Mouse (Mus musculus) ES-E14 (cell line): ENCODE results near the gene Rxrb.

Experiments used
- CHD2 ChIP-seq: IDR thresholded peaks from 2 replicates; pipeline ENCODE4 v1.6.1; 2014; ENCODE audit warnings: mild to moderate bottlenecking, low read depth, low read length, inconsistent platforms
- HCFC1 ChIP-seq: IDR thresholded peaks from 2 replicates; pipeline ENCODE4 v1.6.1; 2012; ENCODE audit warnings: low read length, inconsistent platforms, borderline replicate concordance; ENCODE audit not compliant: insufficient read depth
- ZNF384 ChIP-seq: IDR thresholded peaks from 2 replicates; pipeline ENCODE4 v1.6.1; 2012; ENCODE audit warnings: low read depth, low read length, inconsistent platforms

DNA sequence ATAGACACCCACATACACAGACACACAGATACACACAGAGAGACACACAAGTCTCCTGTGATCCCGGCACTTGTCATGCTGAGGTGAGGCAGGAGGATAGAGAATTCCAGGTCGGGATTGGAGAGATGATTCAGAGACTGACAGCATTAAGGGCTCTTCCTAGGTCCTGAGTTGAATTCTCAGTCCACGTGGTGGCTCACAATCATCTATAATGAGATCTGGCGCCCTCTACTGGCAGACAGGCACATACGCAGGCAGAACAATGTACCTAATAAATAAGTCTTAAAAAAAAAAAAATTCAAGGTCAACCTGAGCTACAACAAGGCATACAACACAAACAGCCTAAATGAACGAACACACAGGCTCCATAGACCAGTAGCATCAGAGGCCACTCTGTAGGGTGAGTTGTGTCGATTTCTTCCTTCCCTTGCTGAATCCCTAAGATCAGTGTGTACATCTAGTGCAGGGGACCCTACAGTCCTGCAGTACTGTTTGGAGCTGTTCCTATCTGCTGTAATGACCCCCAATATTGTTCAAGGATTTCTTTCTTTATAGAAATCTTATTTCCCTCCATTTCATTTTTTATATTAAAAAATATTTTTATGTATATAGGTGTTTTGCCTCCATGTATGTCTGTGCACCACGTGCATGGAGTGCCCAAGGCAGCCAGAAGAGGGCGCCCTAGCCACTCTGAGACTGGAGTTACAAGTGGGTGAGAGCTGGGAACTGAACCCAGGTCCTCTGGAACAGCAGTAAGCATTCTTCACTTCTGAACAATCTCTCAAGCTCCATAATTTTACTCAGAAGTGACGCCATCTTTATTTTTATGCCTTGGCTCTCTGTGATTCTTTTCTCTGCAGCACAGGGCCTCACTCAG lies 39.6 kb upstream of the Rxrb start:
- TF ChIP-seq HCFC1 (no peak), ZNF384 (peak; percentile 97), CHD2 (no peak)
